In the genomic region with DNA sequence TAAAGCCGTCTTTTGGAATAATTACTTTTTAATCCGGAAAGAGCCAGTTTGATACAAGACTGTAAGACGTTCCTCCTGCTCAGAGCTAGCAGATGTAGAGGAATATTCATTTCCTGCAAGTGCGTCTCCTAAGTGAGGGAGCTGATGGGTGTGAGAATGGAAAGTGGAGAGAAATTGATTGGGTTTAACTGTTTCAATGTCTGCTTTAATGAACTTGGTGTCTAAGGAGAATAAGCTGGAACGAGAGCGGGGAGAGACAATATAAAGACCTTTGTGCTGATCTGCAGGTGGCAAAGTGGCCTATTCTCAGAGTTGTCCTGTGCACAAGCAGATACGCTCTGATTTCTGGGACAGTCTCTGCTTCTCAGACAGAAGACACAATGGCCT, we compare ENCODE assay signal across 11 mouse cellular contexts. TPM values are rescaled to one million over a fixed set of nuclear protein-coding genes. Genes with fewer than 3 reads are reported as not detected.
DNase-seq lines count a peak whose midpoint lies in the region; ATAC-seq lines count a peak whose summit lies in the region.
"Had no signal": no experiment of that assay in that cellular context is flagged by ENCODE, and none has a peak within 500 bp of the region (broad histone marks: within the 10 kb centered on the region; RNA-seq: fewer than 3 reads in every experiment).

No protein-coding gene starts in this region.

- DNase-seq in embryo, embryonic 10 days (ENCODE audit: low spot score), result peak; percentile 18
- DNase-seq in embryo, embryonic 9.5 days (ENCODE audit: extremely low spot score), result no peak
- DNase-seq in kidney, adult 18-20 months, result peak; percentile 34
- DNase-seq in kidney, postnatal 25 days, result no peak
- DNase-seq in neural tube, embryonic 10.5 days (ENCODE audit: extremely low spot score, low spot score), result no peak
- DNase-seq in layer of hippocampus, adult 11-12 months (ENCODE audit: low spot score), result no peak
- no peak for DNase-seq in gastrocnemius, adult 8-10 months (ENCODE audit: low spot score in 2 of 2)
- DNase-seq: cerebellum, adult 9-10 months had no signal

- ATAC-seq in neural tube, embryonic 12.5 days (ENCODE audit: low FRiP score, low read depth), result no peak

- H3K27me3 ChIP-seq in neural tube, embryonic 12.5 days (replicated peaks), result peaks cover 8% of the 10 kb centered on the region; the same call in 1 of the 2 replicates

- H3K4me2 ChIP-seq in neural tube, embryonic 12.5 days (replicated peaks), result 0 out of 2 replicates have a peak overlapping the region, but pooled peaks have one; percentile 2

- H3K27ac ChIP-seq in neural tube, embryonic 12.5 days, result no peak overlapping the region

- 37% methylated on average over 7 of the region's 7 CpGs for WGBS in neural tube, embryonic 12.5 days

- H3K9ac ChIP-seq in neural tube, embryonic 12.5 days, result no peak overlapping the region

- no peaks in the 10 kb centered on the region for H3K9me3 ChIP-seq in neural tube, embryonic 12.5 days

- no peaks in the 10 kb centered on the region for H3K36me3 ChIP-seq in neural tube, embryonic 12.5 days

- H3K4me3 ChIP-seq in neural tube, embryonic 12.5 days, result no peak overlapping the region

- 0 out of 2 replicates have a peak, but pooled peaks cover 4% of the 10 kb centered on the region for H3K4me1 ChIP-seq in neural tube, embryonic 12.5 days

RNA-seq across cellular contexts. Expression of a gene that starts 19.8 kb away (rescaled TPM):
- polyA plus RNA-seq in neural tube, embryonic 12.5 days (2016; fragmentation: Nextera tagmentation; extraction: Ambion mirVana), result 43.1 and 47.1 TPM in 2 replicates
- 1 to 10 TPM; 5.3 to 6.4 (median 5.9) TPM for total RNA-seq in gastrocnemius, adult 8-10 months (2022)

RNA-seq across cellular contexts. Expression of a gene that starts 26.5 kb away (rescaled TPM):
- polyA plus RNA-seq in neural tube, embryonic 12.5 days (2016; fragmentation: Nextera tagmentation; extraction: Ambion mirVana), result 0.32 and 0.46 TPM in 2 replicates
- under 1 TPM in 3 of 4 experiments, not detected in 1; 0.31 to 0.67 (median 0.47) TPM for total RNA-seq in gastrocnemius, adult 8-10 months (2022)
- polyA plus RNA-seq: kidney, embryonic 14.5 days had no signal

RNA-seq across cellular contexts. Expression of a gene that starts 30.3 kb away (rescaled TPM):
- polyA plus RNA-seq in neural tube, embryonic 12.5 days (2016; fragmentation: Nextera tagmentation; extraction: Ambion mirVana), result 0.29 and 0.32 TPM in 2 replicates
- total RNA-seq in gastrocnemius, adult 8-10 months (2022), result not detected
- total RNA-seq: left cerebral cortex, postnatal 14 days had no signal

RNA-seq across cellular contexts. Expression of a gene that starts 37.7 kb away (rescaled TPM):
- polyA plus RNA-seq in neural tube, embryonic 12.5 days (2016; fragmentation: Nextera tagmentation; extraction: Ambion mirVana), result 2.5 and 2.8 TPM in 2 replicates
- total RNA-seq in gastrocnemius, adult 8-10 months (2022), result 1 to 10 TPM; 2.0 to 2.6 (median 2.5) TPM

RNA-seq across cellular contexts. Expression of a gene that starts 39.9 kb away (rescaled TPM):
- polyA plus RNA-seq in neural tube, embryonic 12.5 days (2016; fragmentation: Nextera tagmentation; extraction: Ambion mirVana), result 3,361 and 3,377 TPM in 2 replicates
- total RNA-seq in gastrocnemius, adult 8-10 months (2022), result 10 to 100 TPM; 44.8 to 57.2 (median 51.2) TPM

Comparison
In these comparisons a context has a peak if more than half of its experiments do, and no peak if none do; other contexts are left out.
1. DNase-seq: peak in embryo, embryonic 10 days (single experiment) and kidney, adult 18-20 months (single experiment); none in embryo, embryonic 9.5 days (single experiment), kidney, postnatal 25 days (0 of 2), neural tube, embryonic 10.5 days (single experiment), layer of hippocampus, adult 11-12 months (single experiment) and gastrocnemius, adult 8-10 months (0 of 2).